Mouse (Mus musculus) ovary, postnatal 10 days (tissue): ENCODE measurements at regions not wholly inside any gene's neighbourhood (a gene's known extent, or its start where the extent isn't known, plus 50 kb on each side); places are given as distances from the start of the nearest gene placed in this dataset.
"Not testable (repeated sequence)": the region's sequence is repeated elsewhere in the genome, so short reads cannot be mapped to it uniquely, and the experiment has no call there.

Experiments used
- DNase-seq: peaks from one replicate; pipeline ENCODE4 v3.0.0; 2022; ENCODE audit warnings: low spot score

- no peak for DNase-seq
These were observed 76.3 kb downstream of the Gm5447 start for GRCm38 (mm10) chr13:31050160-31050788.

- DNase-seq = not testable (repeated sequence)
These were observed 77.6 kb downstream of the Gm5447 start for GRCm38 (mm10) chr13:31051586-31051985.

- DNase-seq = no peak
These were observed 80.4 kb downstream of the Gm5447 start for GRCm38 (mm10) chr13:31054356-31054755.

- DNase-seq = no peak
These were observed 81.5 kb downstream of the Gm5447 start for GRCm38 (mm10) chr13:31055376-31056083.

GRCm38 (mm10) chr13:31056154-31056871, 82.3 kb downstream of the Gm5447 start:
- DNase-seq = no peak

- DNase-seq = no peak
These were observed 87.0 kb downstream of the Gm5447 start for GRCm38 (mm10) chr13:31060916-31061431.

GRCm38 (mm10) chr13:31068343-31068742, 94.3 kb downstream of the Gm5447 start:
- no peak for DNase-seq

GRCm38 (mm10) chr13:31076541-31076940, 102.5 kb downstream of the Gm5447 start:
- no peak for DNase-seq

- no peak for DNase-seq
These were observed 104.7 kb downstream of the Gm5447 start for GRCm38 (mm10) chr13:31078751-31079150.

- DNase-seq = no peak
These were observed 106.2 kb downstream of the Gm5447 start for GRCm38 (mm10) chr13:31080215-31080614.

GRCm38 (mm10) chr13:31082448-31083140, 108.6 kb downstream of the Gm5447 start:
- no peak for DNase-seq

GRCm38 (mm10) chr13:31101051-31101450, 127.0 kb downstream of the Gm5447 start:
- no peak for DNase-seq

- no peak for DNase-seq
These were observed 133.4 kb downstream of the Gm5447 start for GRCm38 (mm10) chr13:31107434-31107833.

- no peak for DNase-seq
These were observed 135.2 kb downstream of the Gm5447 start for GRCm38 (mm10) chr13:31109231-31109630.

- DNase-seq = no peak
These were observed 148.7 kb downstream of the Gm5447 start for GRCm38 (mm10) chr13:31122689-31123088.

- DNase-seq = no peak
These were observed 150.7 kb downstream of the Gm5447 start for GRCm38 (mm10) chr13:31124547-31125216.

GRCm38 (mm10) chr13:31132501-31132900, 158.5 kb downstream of the Gm5447 start:
- DNase-seq = no peak

GRCm38 (mm10) chr13:31139686-31140085, 165.7 kb downstream of the Gm5447 start:
- DNase-seq = no peak

- DNase-seq = no peak
These were observed 173.3 kb downstream of the Gm5447 start for GRCm38 (mm10) chr13:31147323-31147722.

- no peak for DNase-seq
These were observed 180.1 kb downstream of the Gm5447 start for GRCm38 (mm10) chr13:31154066-31154465.

- DNase-seq = no peak
These were observed 190.0 kb downstream of the Gm5447 start for GRCm38 (mm10) chr13:31163878-31164495.
